Mouse (Mus musculus) midbrain, embryonic 13.5 days (tissue): Measurements from ENCODE around the gene Fam120a. TPM values are rescaled to one million over a fixed set of nuclear protein-coding genes. Genes with fewer than 3 reads are reported as not detected.
A peak's percentile ranks its signal among the peaks of the same experiment; 100 is the strongest.

ENCODE experiments used
- ATAC-seq: fragments of 200-750 bp; cut with Nextera tagmentation; 2 replicates; pipeline ENCODE4 v1.8.0; 2017; ENCODE audit warnings: mild to moderate bottlenecking, moderate TSS enrichment, moderate library complexity
- H3K27ac ChIP-seq: fragments of 300-500 bp; sonication (generic); 2 replicates; pipeline ENCODE4 v1.5.1; 2015; ENCODE audit warnings: inconsistent platforms, mild to moderate bottlenecking, moderate library complexity
- H3K27me3 ChIP-seq: fragments of 300-500 bp; sonication (generic); 2 replicates; pipeline ENCODE4 v1.6.1; 2015; ENCODE audit warnings: mild to moderate bottlenecking, inconsistent platforms
- H3K36me3 ChIP-seq: fragments of 300-500 bp; sonication (generic); 2 replicates; pipeline ENCODE4 v1.6.1; 2015; ENCODE audit warnings: mild to moderate bottlenecking, inconsistent platforms
- H3K4me1 ChIP-seq: fragments of 300-500 bp; sonication (generic); replicated peaks from 2 replicates; pipeline ENCODE4 v1.6.1; 2015; ENCODE audit warnings: inconsistent platforms
- H3K4me2 ChIP-seq: fragments of 300-500 bp; sonication (generic); replicated peaks from 2 replicates; pipeline ENCODE4 v1.6.1; 2015; ENCODE audit warnings: moderate library complexity, mild to moderate bottlenecking, inconsistent platforms
- H3K4me3 ChIP-seq: fragments of 300-500 bp; sonication (generic); replicated peaks from 2 replicates; pipeline ENCODE4 v1.5.1; 2015; ENCODE audit warnings: mild to moderate bottlenecking, inconsistent platforms
- H3K9ac ChIP-seq: fragments of 300-500 bp; sonication (generic); replicated peaks from 2 replicates; pipeline ENCODE4 v1.6.1; 2015; ENCODE audit warnings: mild to moderate bottlenecking, inconsistent platforms
- H3K9me3 ChIP-seq: fragments of 300-500 bp; sonication (generic); 2 replicates; pipeline ENCODE4 v1.6.1; 2016; ENCODE audit warnings: mild to moderate bottlenecking, inconsistent platforms
- WGBS: fragments of 180-500 bp; shearing (Covaris S2); methylation state at CpG from one replicate; pipeline ENCODE4 v1.1.7; 2015; 5-methylcytosine and 5-hydroxymethylcytosine counted together
- polyA plus RNA-seq: library from polyadenylated mRNA; unstranded; fragments of >200 nt; fragmentation: Nextera tagmentation; extraction: Ambion mirVana; gene quantifications from 2 replicates; pipeline ENCODE4 v1.2.1, GENCODE M21; 2015

The Fam120a gene
- polyA plus RNA-seq, 1 experiment from 2014 or later: 12.2 TPM

DNA sequence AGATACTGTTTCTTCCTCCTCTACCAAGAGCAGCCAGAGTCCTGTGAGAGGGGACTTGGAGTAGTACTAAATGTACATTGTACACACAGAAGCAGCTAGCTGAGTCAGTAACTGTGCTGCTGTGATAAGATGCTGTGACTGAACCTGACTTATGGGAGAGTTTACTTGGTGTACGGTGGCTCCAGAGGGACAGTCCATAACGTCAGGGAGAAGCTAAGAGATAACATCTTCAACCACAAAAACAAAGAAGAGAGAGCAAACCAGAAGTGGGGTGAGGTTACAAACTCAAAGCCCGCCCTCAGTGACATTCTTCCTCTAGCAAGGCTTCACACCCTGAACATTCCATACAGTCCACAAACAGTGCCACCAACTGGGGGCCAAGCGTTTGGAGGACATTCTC, 122.5 kb downstream of the Fam120a start:
- no peak overlapping the region for H3K9ac ChIP-seq
- peaks cover 19% of the 10 kb centered on the region for H3K4me1 ChIP-seq
- no peaks in the 10 kb centered on the region for H3K9me3 ChIP-seq
- ATAC-seq: no peak
- H3K27ac ChIP-seq: no peak overlapping the region
- no peaks in the 10 kb centered on the region for H3K27me3 ChIP-seq
- H3K4me2 ChIP-seq: no peak overlapping the region
- 88% methylated on average over 4 of the region's 4 CpGs for WGBS
- H3K4me3 ChIP-seq: no peak overlapping the region
- H3K36me3 ChIP-seq: peaks cover 5% of the 10 kb centered on the region; the same call in 1 of the 2 replicates

DNA sequence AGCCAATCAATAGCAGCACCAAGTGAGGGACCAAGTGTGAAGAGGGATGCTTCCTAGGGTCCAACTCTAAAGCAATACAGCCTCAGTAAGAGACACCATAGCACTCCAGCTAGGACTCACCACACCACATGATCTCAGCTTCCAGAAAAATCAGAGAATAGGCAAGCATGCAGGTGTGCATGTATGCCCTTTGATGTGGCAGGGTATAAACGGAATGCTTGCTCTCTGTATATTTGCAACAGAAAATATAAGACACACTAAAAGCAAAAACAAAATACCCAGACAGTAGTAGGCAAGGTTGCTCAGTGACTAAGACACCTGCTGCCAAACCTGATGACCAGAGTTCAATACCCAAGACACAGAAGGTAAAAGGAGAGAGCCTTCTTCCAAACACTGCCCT, 124.3 kb downstream of the Fam120a start:
- WGBS: 91% methylated on average over 1 of the region's 1 CpGs
- no peaks in the 10 kb centered on the region for H3K27me3 ChIP-seq
- peaks cover 4% of the 10 kb centered on the region; the same call in 1 of the 2 replicates for H3K36me3 ChIP-seq
- no peak for ATAC-seq
- no peak overlapping the region for H3K4me2 ChIP-seq
- no peak overlapping the region for H3K27ac ChIP-seq
- H3K9me3 ChIP-seq: no peaks in the 10 kb centered on the region
- no peak overlapping the region for H3K4me3 ChIP-seq
- H3K9ac ChIP-seq: no peak overlapping the region
- H3K4me1 ChIP-seq: peaks cover 10% of the 10 kb centered on the region

GRCm38 (mm10) chr13:48841905-48842592, 125.8 kb downstream of the Fam120a start:
- H3K36me3 ChIP-seq: no peaks in the 10 kb centered on the region
- no peak; the same call in 1 of the 2 replicates for ATAC-seq
- no peak overlapping the region for H3K4me3 ChIP-seq
- H3K4me1 ChIP-seq: peaks cover 4% of the 10 kb centered on the region; the same call in 1 of the 2 replicates
- no peak overlapping the region for H3K4me2 ChIP-seq
- no peak overlapping the region for H3K9ac ChIP-seq
- no peak overlapping the region for H3K27ac ChIP-seq
- no peaks in the 10 kb centered on the region for H3K9me3 ChIP-seq
- 68% methylated on average over 5 of the region's 5 CpGs for WGBS
- no peaks in the 10 kb centered on the region for H3K27me3 ChIP-seq

- no peaks in the 10 kb centered on the region for H3K9me3 ChIP-seq
- no peak overlapping the region for H3K4me2 ChIP-seq
- H3K27me3 ChIP-seq: no peaks in the 10 kb centered on the region
- H3K36me3 ChIP-seq: peaks cover 11% of the 10 kb centered on the region; the same call in 1 of the 2 replicates
- ATAC-seq: no peak
- no peak overlapping the region for H3K27ac ChIP-seq
- H3K4me3 ChIP-seq: no peak overlapping the region
- no peak overlapping the region for H3K9ac ChIP-seq
- H3K4me1 ChIP-seq: peaks cover 9% of the 10 kb centered on the region; the same call in 1 of the 2 replicates
- WGBS: 95% methylated on average over 2 of the region's 2 CpGs
Observed at GRCm38 (mm10) chr13:48838284-48838683, 129.5 kb downstream of the Fam120a start.

DNA sequence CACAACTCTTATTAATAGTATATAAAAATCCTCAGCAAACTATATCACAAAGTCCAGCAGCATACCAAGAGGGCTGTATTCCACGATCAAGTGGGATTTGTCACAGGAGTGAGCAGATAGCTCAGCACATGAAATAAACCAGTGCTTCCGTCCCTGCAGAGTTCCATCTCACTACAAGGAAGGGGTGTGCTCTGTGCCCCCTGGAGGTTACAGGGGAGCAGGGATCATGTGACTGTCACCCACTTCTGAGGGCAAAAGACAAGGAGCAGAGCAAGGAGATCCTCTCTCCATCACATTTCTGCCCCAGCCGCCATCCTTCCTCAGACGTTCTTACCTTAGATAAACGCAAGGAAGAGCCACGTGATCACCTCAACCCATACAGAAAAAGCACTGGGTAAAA, 130.3 kb downstream of the Fam120a start:
- Histone ChIP-seq H3K27ac (no peak overlapping the region), H3K9me3 (no peaks in the 10 kb centered on the region), H3K27me3 (no peaks in the 10 kb centered on the region), H3K36me3 (peaks cover 14% of the 10 kb centered on the region), H3K9ac (no peak overlapping the region), H3K4me3 (no peak overlapping the region), H3K4me1 (peaks cover 9% of the 10 kb centered on the region; the same call in 1 of the 2 replicates), H3K4me2 (no peak overlapping the region)
- no peak for ATAC-seq
- 91% methylated on average over 6 of the region's 6 CpGs for WGBS

DNA sequence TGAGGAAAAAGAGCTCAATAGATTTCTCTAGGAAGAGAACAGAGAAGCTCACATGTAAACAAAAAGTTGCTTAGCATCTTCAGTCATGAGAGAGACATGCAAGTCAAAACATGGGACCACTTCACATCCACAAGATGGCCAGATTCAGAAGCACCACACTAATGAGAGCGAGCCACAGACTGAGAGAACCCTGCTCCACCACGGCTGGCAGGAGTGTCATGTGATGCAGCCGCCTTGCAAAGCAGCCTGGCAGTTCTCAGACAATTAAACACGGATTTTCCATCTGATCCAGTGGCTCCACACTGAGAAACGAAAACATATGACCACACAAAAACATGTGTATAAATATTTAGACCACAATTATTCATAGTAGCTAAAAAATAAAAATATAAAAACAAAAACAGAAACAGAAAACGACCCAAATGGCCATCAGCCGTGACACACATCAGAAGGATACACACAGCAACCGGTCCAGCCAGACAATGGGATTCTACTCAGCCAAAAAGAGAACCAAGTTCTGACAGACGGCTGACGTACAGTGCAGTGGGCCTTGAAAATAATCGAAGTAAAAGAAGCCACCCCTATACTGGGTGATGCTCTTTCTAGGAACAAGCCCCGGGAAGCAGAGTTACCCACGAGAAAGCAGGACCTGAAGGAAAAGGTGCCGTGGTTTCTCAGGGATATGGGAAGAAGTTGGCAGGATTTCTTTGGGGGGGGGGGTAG, 137.1 kb downstream of the Fam120a start:
- H3K36me3 ChIP-seq: peaks cover 64% of the 10 kb centered on the region
- no peaks in the 10 kb centered on the region for H3K27me3 ChIP-seq
- no peaks in the 10 kb centered on the region for H3K9me3 ChIP-seq
- H3K4me3 ChIP-seq: no peak overlapping the region
- peaks cover under 1% of the 10 kb centered on the region; the same call in 1 of the 2 replicates for H3K4me1 ChIP-seq
- WGBS: 75% methylated on average over 14 of the region's 14 CpGs
- peak; percentile 61 for ATAC-seq
- H3K27ac ChIP-seq: peak overlapping the region; percentile 41; the same call in 1 of the 2 replicates
- H3K9ac ChIP-seq: no peak overlapping the region
- no peak overlapping the region for H3K4me2 ChIP-seq

GRCm38 (mm10) chr13:48829780-48830179, 138.0 kb downstream of the Fam120a start:
- ATAC-seq: no peak
- Histone ChIP-seq H3K27me3 (no peaks in the 10 kb centered on the region), H3K27ac (no peak overlapping the region; the same call in 1 of the 2 replicates), H3K4me3 (no peak overlapping the region), H3K36me3 (peaks cover 73% of the 10 kb centered on the region), H3K9ac (no peak overlapping the region), H3K9me3 (no peaks in the 10 kb centered on the region), H3K4me2 (no peak overlapping the region), H3K4me1 (no peaks in the 10 kb centered on the region)
- 89% methylated on average over 4 of the region's 4 CpGs for WGBS

Other genes starting within 250 kb of the Fam120a start
- gene Phf2, start 96.9 kb downstream of the Fam120a start, polyA plus RNA-seq: 10.6 and 12.0 TPM in 2 replicates
- gene Wnk2, start 180.0 kb upstream of the Fam120a start, polyA plus RNA-seq: 19.3 and 21.0 TPM in 2 replicates
- gene Ninj1, start 219.5 kb upstream of the Fam120a start, polyA plus RNA-seq: 12.6 and 14.6 TPM in 2 replicates
- gene Card19, start 248.0 kb upstream of the Fam120a start, polyA plus RNA-seq: 14.9 and 18.9 TPM in 2 replicates